Mouse (Mus musculus) neural tube, embryonic 12.5 days (tissue): ENCODE results near the gene Mad2l1. TPM values are rescaled to one million over a fixed set of nuclear protein-coding genes. Genes with fewer than 3 reads are reported as not detected.

Source experiments
- ATAC-seq: fragments of 200-750 bp; cut with Nextera tagmentation; 2 replicates; pipeline ENCODE4 v1.8.0; 2017; ENCODE audit warnings: low read depth, mild to moderate bottlenecking, moderate TSS enrichment, moderate library complexity; ENCODE audit not compliant: low FRiP score
- H3K27ac ChIP-seq: fragments of 300-500 bp; sonication (generic); 2 replicates; pipeline ENCODE4 v1.5.1; 2016
- H3K27me3 ChIP-seq: fragments of 300-500 bp; sonication (generic); replicated peaks from 2 replicates; pipeline ENCODE4 v1.6.1; 2016; ENCODE audit warnings: mild to moderate bottlenecking
- H3K36me3 ChIP-seq: fragments of 300-500 bp; sonication (generic); 2 replicates; pipeline ENCODE4 v1.6.1; 2016; ENCODE audit warnings: mild to moderate bottlenecking
- H3K4me1 ChIP-seq: fragments of 300-500 bp; sonication (generic); 2 replicates; pipeline ENCODE4 v1.6.1; 2016
- H3K4me2 ChIP-seq: fragments of 300-500 bp; sonication (generic); replicated peaks from 2 replicates; pipeline ENCODE4 v1.6.1; 2016; ENCODE audit warnings: mild to moderate bottlenecking
- H3K4me3 ChIP-seq: fragments of 300-500 bp; sonication (generic); 2 replicates; pipeline ENCODE4 v1.5.1; 2016
- H3K9ac ChIP-seq: fragments of 300-500 bp; sonication (generic); 2 replicates; pipeline ENCODE4 v1.6.1; 2016; ENCODE audit warnings: mild to moderate bottlenecking
- H3K9me3 ChIP-seq: fragments of 300-500 bp; sonication (generic); 2 replicates; pipeline ENCODE4 v1.6.1; 2016; ENCODE audit warnings: mild to moderate bottlenecking
- WGBS: fragments of 180-500 bp; shearing (Covaris S2); methylation state at CpG from one replicate; pipeline ENCODE4 v1.1.7; 2016; 5-methylcytosine and 5-hydroxymethylcytosine counted together
- polyA plus RNA-seq: library from polyadenylated mRNA; unstranded; fragments of >200 nt; fragmentation: Nextera tagmentation; extraction: Ambion mirVana; gene quantifications from 2 replicates; pipeline ENCODE4 v1.2.1, GENCODE M21; 2016

Mad2l1 gene
- polyA plus RNA-seq, result 69.5 and 78.4 TPM in 2 replicates

- H3K9me3 ChIP-seq, result no peaks in the 10 kb centered on the region
- no peaks in the 10 kb centered on the region for H3K27me3 ChIP-seq
- no peak within 1 kb of the TSS for H3K27ac ChIP-seq
- H3K4me1 ChIP-seq, result peaks cover 14% of the 10 kb centered on the region
- under 1% methylated on average over 57 of the region's 57 CpGs for WGBS
- peak; percentile 98 for ATAC-seq
- peak within 1 kb of the TSS; percentile 72 for H3K4me3 ChIP-seq
- H3K4me2 ChIP-seq, result peak within 1 kb of the TSS; percentile 78
- peaks cover 9% of the 10 kb centered on the region; the same call in 1 of the 2 replicates for H3K36me3 ChIP-seq
- H3K9ac ChIP-seq, result peak within 1 kb of the TSS; percentile 56
Observed at GRCm38 (mm10) chr6:66535028-66535862, at the start of gene Mad2l1. Gene Mad2l1, plus strand, starts transcription at chr6:66535390.

- no peak for ATAC-seq
- no peaks in the 10 kb centered on the region for H3K4me1 ChIP-seq
- 88% methylated on average over 3 of the region's 3 CpGs for WGBS
- no peak overlapping the region for H3K4me2 ChIP-seq
- no peak overlapping the region for H3K27ac ChIP-seq
- H3K36me3 ChIP-seq, result no peaks in the 10 kb centered on the region
- H3K9me3 ChIP-seq, result no peaks in the 10 kb centered on the region
- no peaks in the 10 kb centered on the region for H3K27me3 ChIP-seq
- H3K9ac ChIP-seq, result no peak overlapping the region
- H3K4me3 ChIP-seq, result no peak overlapping the region
Observed at GRCm38 (mm10) chr6:66493685-66494084, 41.5 kb upstream of the Mad2l1 start.

- Histone ChIP-seq H3K4me3 (no peak overlapping the region), H3K9me3 (no peaks in the 10 kb centered on the region), H3K27me3 (no peaks in the 10 kb centered on the region), H3K4me1 (no peaks in the 10 kb centered on the region), H3K9ac (no peak overlapping the region), H3K4me2 (no peak overlapping the region), H3K36me3 (no peaks in the 10 kb centered on the region), H3K27ac (no peak overlapping the region)
- ATAC-seq, result no peak
- WGBS, result 96% methylated on average over 5 of the region's 5 CpGs
Observed at GRCm38 (mm10) chr6:66516368-66516767, 18.8 kb upstream of the Mad2l1 start.

- H3K9me3 ChIP-seq, result no peaks in the 10 kb centered on the region
- 93% methylated on average over 10 of the region's 10 CpGs for WGBS
- H3K27ac ChIP-seq, result no peak overlapping the region
- ATAC-seq, result no peak
- H3K4me1 ChIP-seq, result no peaks in the 10 kb centered on the region
- H3K9ac ChIP-seq, result no peak overlapping the region
- no peak overlapping the region for H3K4me2 ChIP-seq
- no peaks in the 10 kb centered on the region for H3K36me3 ChIP-seq
- H3K27me3 ChIP-seq, result no peaks in the 10 kb centered on the region
- H3K4me3 ChIP-seq, result no peak overlapping the region
Observed at GRCm38 (mm10) chr6:66528386-66528785, 6.8 kb upstream of the Mad2l1 start.

- H3K4me3 ChIP-seq, result no peak overlapping the region
- no peaks in the 10 kb centered on the region for H3K36me3 ChIP-seq
- H3K4me1 ChIP-seq, result peaks cover 14% of the 10 kb centered on the region
- H3K9ac ChIP-seq, result no peak overlapping the region
- H3K4me2 ChIP-seq, result no peak overlapping the region
- H3K27me3 ChIP-seq, result no peaks in the 10 kb centered on the region
- WGBS, result 31% methylated on average over 3 of the region's 3 CpGs
- no peak for ATAC-seq
- no peak overlapping the region for H3K27ac ChIP-seq
- no peaks in the 10 kb centered on the region for H3K9me3 ChIP-seq
Observed at GRCm38 (mm10) chr6:66533241-66533640, 1.9 kb upstream of the Mad2l1 start.

GRCm38 (mm10) chr6:66534366-66534941, 736 bp upstream of the Mad2l1 start:
- Histone ChIP-seq H3K36me3 (peaks cover 4% of the 10 kb centered on the region; the same call in 1 of the 2 replicates), H3K27me3 (no peaks in the 10 kb centered on the region), H3K4me3 (peak overlapping the region; percentile 72), H3K4me2 (peak overlapping the region; percentile 78), H3K9me3 (no peaks in the 10 kb centered on the region), H3K9ac (peak overlapping the region; percentile 19; the same call in 1 of the 2 replicates), H3K27ac (no peak overlapping the region), H3K4me1 (peaks cover 14% of the 10 kb centered on the region)
- ATAC-seq, result no peak
- WGBS, result 83% methylated on average over 5 of the region's 5 CpGs

GRCm38 (mm10) chr6:66535966-66536365, 776 bp downstream of the Mad2l1 start:
- no peak overlapping the region for H3K27ac ChIP-seq
- H3K9me3 ChIP-seq, result no peaks in the 10 kb centered on the region
- peak overlapping the region; percentile 78 for H3K4me2 ChIP-seq
- no peak for ATAC-seq
- WGBS, result 14% methylated on average over 7 of the region's 7 CpGs
- H3K4me1 ChIP-seq, result peaks cover 14% of the 10 kb centered on the region
- H3K27me3 ChIP-seq, result no peaks in the 10 kb centered on the region
- H3K4me3 ChIP-seq, result peak overlapping the region; percentile 72
- H3K9ac ChIP-seq, result peak overlapping the region; percentile 56
- H3K36me3 ChIP-seq, result peaks cover 9% of the 10 kb centered on the region

GRCm38 (mm10) chr6:66559996-66560395, 24.8 kb downstream of the Mad2l1 start, which contains the start of gene Vmn1r32:
Gene Vmn1r32, minus strand, starts transcription at chr6:66560096.
- no peaks in the 10 kb centered on the region for H3K4me1 ChIP-seq
- H3K36me3 ChIP-seq, result no peaks in the 10 kb centered on the region
- H3K9ac ChIP-seq, result no peak within 1 kb of the TSS
- WGBS, result 84% methylated on average over 1 of the region's 1 CpGs
- no peak within 1 kb of the TSS for H3K4me3 ChIP-seq
- no peak for ATAC-seq
- H3K27ac ChIP-seq, result no peak within 1 kb of the TSS
- H3K4me2 ChIP-seq, result no peak within 1 kb of the TSS
- no peaks in the 10 kb centered on the region for H3K9me3 ChIP-seq
- H3K27me3 ChIP-seq, result no peaks in the 10 kb centered on the region

- Histone ChIP-seq H3K4me2 (no peak overlapping the region), H3K4me1 (no peaks in the 10 kb centered on the region), H3K27ac (no peak overlapping the region), H3K4me3 (no peak overlapping the region), H3K9ac (no peak overlapping the region), H3K36me3 (no peaks in the 10 kb centered on the region), H3K27me3 (no peaks in the 10 kb centered on the region), H3K9me3 (no peaks in the 10 kb centered on the region)
- ATAC-seq, result no peak
Observed at GRCm38 (mm10) chr6:66595804-66596203, 60.6 kb downstream of the Mad2l1 start.

Other genes with a start within 250 kb of the Mad2l1 start
- 0.06 and 0.14 TPM in 2 replicates for gene Vmn1r32, start 24.7 kb downstream of the Mad2l1 start, polyA plus RNA-seq
- gene Vmn1r33, start 82.9 kb downstream of the Mad2l1 start, polyA plus RNA-seq, result not detected in 2 replicates
- not detected in 2 replicates for gene Vmn1r34, start 108.5 kb downstream of the Mad2l1 start, polyA plus RNA-seq
- not detected in 2 replicates for gene Vmn1r35, start 150.5 kb downstream of the Mad2l1 start, polyA plus RNA-seq
- not detected in 2 replicates for gene Vmn1r36, start 183.8 kb downstream of the Mad2l1 start, polyA plus RNA-seq
- gene Vmn1r37, start 194.0 kb downstream of the Mad2l1 start, polyA plus RNA-seq, result not detected in 2 replicates
- gene Vmn1r38, start 247.2 kb downstream of the Mad2l1 start, polyA plus RNA-seq, result not detected in 2 replicates